Mouse (Mus musculus) right cerebral cortex, postnatal 25 days (tissue): ENCODE measurements at regions not wholly inside any gene's neighbourhood (a gene's known extent, or its start where the extent isn't known, plus 50 kb on each side); places are given as distances from the start of the nearest gene placed in this dataset.
"Not testable (repeated sequence)": the region's sequence is repeated elsewhere in the genome, so short reads cannot be mapped to it uniquely, and the experiment has no call there.

Source experiments
- DNase-seq: peaks from one replicate; pipeline ENCODE4 v3.0.0; 2022

DNA sequence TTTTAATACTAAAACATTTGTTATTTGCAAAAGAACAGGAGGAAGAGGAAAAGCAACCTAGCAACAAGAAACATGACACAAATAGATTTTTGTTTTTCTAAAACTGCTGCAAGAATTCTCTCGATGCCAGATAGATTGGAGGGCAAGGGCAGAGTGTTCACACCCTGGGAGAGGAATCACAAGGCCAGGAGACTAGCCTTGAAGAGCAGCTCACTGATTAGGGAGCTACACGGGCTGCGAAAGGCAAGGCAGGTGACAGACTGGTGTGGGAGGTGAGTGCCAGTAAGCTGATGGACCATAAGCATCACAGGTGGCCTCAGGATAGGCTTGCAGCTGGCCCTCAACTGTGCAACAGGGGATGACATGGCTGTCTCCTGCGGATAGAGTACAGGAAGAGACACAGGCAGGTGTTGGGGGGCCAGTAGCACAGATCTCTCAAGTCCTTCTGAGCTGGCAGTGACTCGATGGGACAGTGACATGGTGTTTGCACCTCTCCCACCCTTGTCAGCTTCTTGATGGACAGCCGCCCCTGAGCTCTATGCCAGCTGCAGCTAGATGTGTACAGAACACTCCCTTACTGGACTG lies 102.0 kb upstream of the Abca1 start:
- DNase-seq: no peak

- no peak for DNase-seq
These were observed 99.3 kb upstream of the Abca1 start for GRCm38 (mm10) chr4:53258975-53259374.

DNA sequence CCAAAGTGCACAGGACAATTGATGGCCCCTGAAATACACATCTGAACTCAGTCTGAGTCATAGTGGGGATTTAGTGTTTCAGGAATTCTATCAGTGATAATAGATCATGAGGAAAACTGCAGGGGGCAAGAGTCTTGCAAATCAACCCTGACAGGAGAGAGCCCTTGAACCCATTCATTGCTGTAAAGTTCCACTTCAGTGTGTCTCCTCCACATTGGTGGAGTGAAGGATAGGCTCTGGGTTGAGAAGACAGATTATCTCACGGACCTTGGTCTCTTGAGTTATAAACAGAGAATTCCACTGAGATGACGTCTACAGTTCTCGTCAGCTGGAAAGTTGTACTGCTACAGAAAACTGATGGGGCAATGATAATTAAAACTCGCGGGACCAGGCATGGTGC lies 97.3 kb upstream of the Abca1 start:
- no peak for DNase-seq

DNA sequence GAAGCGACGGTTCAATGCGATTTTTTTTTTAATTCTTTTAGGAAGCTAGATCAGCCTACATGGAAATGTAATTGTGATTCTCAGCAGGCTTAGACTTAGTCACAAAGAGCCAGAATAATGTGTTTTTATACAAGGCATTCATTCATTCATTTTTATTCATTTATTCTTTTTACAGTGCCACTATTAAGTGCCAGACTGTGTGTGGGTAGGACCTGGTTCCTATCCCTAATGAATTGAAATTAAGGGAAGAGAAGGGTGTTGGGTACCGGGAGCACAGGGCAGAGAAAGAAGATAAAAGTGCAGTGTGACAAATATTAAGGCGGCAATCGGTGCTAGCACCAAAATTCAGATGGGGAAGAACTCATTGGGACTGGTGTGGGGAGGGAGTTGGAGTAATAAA lies 94.8 kb upstream of the Abca1 start:
- no peak for DNase-seq

- DNase-seq: no peak
These were observed 94.0 kb upstream of the Abca1 start for GRCm38 (mm10) chr4:53253680-53254079.

- DNase-seq: no peak
These were observed 90.6 kb upstream of the Abca1 start for GRCm38 (mm10) chr4:53250325-53250724.

DNA sequence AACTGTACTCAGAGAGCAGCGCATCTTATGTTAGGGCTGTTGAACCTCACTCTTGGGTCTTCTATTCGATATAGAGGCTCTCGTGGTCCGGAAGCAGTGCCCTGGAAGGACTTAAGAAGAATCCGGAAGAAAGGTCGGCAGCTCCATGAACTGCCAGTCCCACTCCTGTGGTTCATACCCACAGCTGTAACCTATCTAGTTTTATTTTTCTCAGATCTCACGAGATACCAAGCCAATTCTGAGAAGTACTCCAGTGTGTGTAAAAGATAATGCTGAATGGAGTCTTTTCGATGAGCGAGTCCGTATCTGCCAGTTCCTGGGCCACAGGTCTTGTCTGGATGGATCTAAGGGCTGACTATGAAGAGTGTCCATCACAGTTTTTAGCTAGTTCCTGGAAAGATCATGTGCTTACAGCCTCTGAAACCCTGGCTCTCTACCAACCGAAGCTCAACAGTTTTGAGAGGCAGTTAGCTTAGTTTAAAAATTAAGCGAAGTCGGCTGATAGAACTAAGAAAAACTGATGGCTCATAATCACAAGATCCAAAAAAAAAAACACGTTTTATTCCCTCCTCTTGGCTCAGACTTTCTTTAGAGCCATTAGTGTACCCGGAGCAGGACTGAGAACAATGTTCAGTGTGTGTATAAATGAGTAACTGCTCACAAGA lies 86.5 kb upstream of the Abca1 start:
- no peak for DNase-seq

- no peak for DNase-seq
These were observed 85.9 kb upstream of the Abca1 start for GRCm38 (mm10) chr4:53245553-53245952.

DNA sequence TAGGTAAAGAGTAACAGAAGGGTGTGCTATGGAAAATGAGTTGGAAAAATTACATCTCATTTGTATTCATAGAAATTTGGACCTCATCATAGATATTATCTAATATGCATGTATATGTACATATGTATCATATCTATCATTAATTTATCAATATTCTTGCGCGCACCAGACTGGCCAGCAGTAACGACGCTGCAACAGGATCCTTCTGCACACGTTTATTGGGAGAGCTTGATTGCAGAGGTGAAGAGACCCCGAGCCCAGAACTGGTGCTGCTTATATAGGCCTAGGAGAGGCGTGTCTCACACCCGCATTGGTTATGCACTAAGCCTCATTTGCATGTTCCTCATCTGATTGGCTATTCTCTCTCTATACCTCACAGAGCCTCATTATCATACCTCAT lies 83.8 kb upstream of the Abca1 start:
- not testable (repeated sequence) for DNase-seq

GRCm38 (mm10) chr4:53239856-53240255 lies 80.2 kb upstream of the Abca1 start:
- no peak for DNase-seq

DNA sequence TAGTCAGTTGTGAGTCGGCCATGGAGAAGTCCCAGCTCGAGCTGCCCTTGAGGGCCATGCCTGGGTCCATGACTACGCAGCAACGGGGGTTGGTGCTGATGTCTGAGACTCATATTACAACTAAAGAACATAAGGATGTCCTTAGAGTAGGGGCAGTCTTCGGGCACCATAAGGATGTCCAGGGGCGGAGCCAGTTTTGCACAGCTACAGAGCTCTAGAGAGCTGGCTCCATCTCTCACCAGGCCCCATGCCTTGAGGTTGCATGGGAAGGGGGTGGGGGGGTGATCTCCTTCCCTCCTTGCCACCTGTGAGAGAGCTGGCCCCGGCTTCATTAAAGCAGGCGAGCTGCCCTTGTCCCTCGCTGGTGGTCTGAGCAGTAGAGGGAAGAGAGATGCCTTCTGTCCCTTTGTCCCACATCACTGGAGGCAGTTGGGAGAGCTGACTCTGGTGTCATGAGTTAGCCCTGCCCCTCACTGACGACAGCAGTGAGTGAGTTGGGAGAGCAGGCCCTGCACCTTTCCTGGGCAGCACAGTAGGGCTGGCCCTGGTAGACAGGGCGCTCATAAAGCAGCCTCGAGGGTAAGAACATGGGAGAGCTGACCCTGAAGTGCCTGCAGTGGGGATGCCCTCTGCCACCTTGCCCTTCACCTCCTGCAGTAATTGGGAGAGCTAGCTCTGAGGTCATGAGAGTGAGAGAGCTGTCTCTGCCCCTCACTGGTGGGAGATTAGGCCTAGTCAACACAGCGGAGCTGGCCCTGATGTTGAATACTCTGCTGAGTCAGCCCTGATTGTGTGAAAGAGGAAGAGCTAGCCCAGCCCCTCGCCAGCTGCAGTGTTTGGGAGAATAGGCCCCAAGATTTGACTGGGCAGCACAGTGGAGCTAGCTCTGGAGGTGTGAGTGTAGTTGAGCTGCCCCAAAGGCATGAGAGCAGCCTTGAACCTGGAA lies 78.9 kb upstream of the Abca1 start:
- DNase-seq: no peak

GRCm38 (mm10) chr4:53235870-53236269 lies 76.2 kb upstream of the Abca1 start:
- no peak for DNase-seq

- DNase-seq: no peak
These were observed 72.7 kb upstream of the Abca1 start for GRCm38 (mm10) chr4:53232436-53232835.

DNA sequence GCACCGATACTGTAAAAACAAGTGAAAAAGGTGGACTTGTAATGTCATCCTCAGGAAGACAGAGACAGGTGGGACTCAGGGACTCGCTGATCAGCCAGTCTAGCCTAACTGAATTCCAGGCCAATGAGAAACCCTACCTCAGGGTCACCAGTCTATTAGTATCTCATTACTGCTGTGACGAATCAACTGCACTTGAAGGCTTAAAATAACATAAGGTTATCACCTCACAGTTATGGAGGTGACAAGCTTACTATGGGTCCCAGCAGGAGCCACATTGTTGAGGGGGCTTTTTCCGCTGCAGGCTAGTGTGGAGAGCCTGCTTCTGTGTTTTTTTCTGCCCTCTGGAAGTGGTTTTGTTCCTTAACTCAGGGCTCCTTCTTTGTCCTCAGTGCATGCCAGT lies 72.2 kb upstream of the Abca1 start:
- DNase-seq: no peak

DNA sequence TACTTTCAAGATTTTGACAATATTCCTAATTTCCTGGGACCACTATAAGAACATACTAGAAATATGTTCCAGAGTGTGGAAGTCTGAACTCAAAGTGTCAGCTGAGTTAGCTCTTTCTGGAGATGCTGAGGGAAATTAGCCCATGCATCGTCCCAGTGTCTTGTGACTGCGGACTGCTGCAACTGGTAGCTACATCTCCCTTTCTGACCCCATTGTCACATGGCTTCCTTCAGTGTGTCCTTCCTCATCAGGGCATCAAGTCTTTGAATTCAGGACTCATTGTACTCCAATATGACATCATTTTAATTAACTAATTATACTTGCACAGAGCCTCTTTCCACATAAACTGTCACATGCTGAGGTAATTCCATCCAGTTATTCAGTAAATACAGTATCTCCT lies 71.4 kb upstream of the Abca1 start:
- DNase-seq: no peak

DNA sequence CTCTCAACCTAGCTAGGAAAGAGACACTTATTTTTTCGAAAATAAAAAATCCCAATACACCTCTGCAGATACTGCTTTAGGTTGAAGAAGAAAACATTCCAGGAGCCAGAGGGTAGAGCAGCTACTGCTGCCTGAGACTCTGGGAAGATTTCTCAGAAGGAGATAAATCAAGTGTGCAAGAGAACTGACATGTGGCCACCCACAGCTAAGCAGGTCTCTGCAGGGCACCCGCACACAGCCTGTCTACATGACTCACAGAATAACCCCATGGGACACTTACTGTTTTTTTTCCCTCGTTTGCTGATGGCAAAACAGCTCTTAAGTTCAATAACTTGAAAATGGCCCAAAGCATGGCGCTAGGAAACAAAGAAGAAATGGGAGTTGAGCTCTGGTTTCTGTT lies 68.7 kb upstream of the Abca1 start:
- DNase-seq: no peak

GRCm38 (mm10) chr4:53227771-53228170 lies 68.1 kb upstream of the Abca1 start:
- DNase-seq: no peak

GRCm38 (mm10) chr4:53227071-53227470 lies 67.4 kb upstream of the Abca1 start:
- no peak for DNase-seq

GRCm38 (mm10) chr4:53226376-53226775 lies 66.7 kb upstream of the Abca1 start:
- no peak for DNase-seq

DNA sequence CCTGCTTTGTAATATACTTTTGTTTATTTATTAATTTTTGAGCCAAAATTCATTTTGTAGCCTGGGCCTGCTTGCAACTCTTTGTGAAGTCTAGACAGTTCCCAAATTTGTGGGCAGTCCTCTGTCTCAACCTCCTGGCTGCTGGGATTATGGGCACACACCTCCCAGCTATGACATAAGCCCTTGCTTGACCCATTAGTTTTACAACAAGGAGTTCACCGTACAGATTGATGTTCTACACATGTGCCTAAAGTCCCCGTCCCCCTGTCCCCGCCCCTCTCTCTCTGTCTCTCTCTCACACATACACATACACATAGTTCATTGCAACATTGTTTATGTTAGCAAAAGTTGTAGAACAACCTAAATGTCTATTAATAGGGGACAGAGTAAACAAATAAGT lies 63.7 kb upstream of the Abca1 start:
- no peak for DNase-seq

GRCm38 (mm10) chr4:53220809-53221208 lies 61.1 kb upstream of the Abca1 start:
- DNase-seq: no peak

GRCm38 (mm10) chr4:53219351-53219750 lies 59.7 kb upstream of the Abca1 start:
- DNase-seq: no peak

DNA sequence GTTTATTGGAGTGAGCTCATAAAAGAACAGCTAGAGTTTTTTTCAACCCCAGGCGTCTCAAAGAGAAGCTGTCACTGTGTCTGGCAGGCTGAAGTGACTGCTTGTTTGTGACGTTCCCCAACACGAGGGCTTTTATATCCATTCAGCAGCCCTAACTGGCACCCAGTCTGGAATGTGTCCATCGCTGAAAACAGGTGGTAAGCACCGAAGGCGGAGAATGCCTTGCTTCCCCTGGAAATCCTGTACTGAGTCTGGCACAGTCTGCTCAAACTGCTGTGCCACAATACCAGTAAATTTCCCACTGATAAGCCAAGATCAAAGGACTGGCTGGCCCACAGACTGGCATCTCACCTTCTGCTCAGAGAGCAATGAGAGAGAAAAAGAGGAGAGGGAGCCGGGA lies 59.1 kb upstream of the Abca1 start:
- DNase-seq: peak; percentile 43

DNA sequence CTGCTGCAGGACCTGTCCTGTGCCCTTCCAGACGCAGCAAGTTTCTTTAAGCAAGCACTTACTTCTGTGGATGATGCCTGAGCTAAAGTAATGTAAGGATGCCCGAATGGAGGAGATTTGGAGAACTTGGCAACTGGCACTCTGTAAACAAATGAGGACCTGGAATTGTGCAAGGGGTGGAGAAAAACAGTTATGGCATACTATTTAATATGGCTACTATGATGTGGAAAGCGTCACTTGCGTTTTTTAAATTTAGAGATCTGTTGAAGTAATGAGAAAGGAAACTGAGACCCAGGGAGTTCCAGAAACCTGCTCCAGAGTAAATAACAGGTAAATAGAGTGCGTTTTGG lies 58.6 kb upstream of the Abca1 start:
- DNase-seq: no peak
